Mouse (Mus musculus) forebrain, embryonic 11.5 days (tissue): ENCODE measurements around the gene Setd3. TPM values are rescaled to one million over a fixed set of nuclear protein-coding genes. Genes with fewer than 3 reads are reported as not detected.
A peak's percentile ranks its signal among the peaks of the same experiment; 100 is the strongest.
"Not testable (repeated sequence)": the region's sequence is repeated elsewhere in the genome, so short reads cannot be mapped to it uniquely, and the experiment has no call there.

ENCODE experiments used
- ATAC-seq: fragments of 200-750 bp; cut with Nextera tagmentation; replicated peaks from 2 replicates; pipeline ENCODE4 v1.8.0; 2017; ENCODE audit warnings: moderate TSS enrichment; ENCODE audit not compliant: low FRiP score
- DNase-seq: peaks from one replicate; pipeline ENCODE4 v3.0.0-alpha.2; 2017; ENCODE audit warnings: low spot score
- H3K27ac ChIP-seq: fragments of 300-500 bp; sonication (generic); 2 replicates; pipeline ENCODE4 v1.5.1; 2014; ENCODE audit warnings: low read depth, low read length
- H3K27me3 ChIP-seq: fragments of 300-500 bp; sonication (generic); 2 replicates; pipeline ENCODE4 v1.6.1; 2014; ENCODE audit warnings: mild to moderate bottlenecking, low read length, mixed read lengths; ENCODE audit not compliant: control insufficient read depth, insufficient read depth
- H3K36me3 ChIP-seq: fragments of 300-500 bp; sonication (generic); 2 replicates; pipeline ENCODE4 v1.6.1; 2014; ENCODE audit warnings: mild to moderate bottlenecking, low read length, moderate library complexity, mixed read lengths; ENCODE audit not compliant: control insufficient read depth, insufficient read depth
- H3K4me1 ChIP-seq: fragments of 300-500 bp; sonication (generic); replicated peaks from 2 replicates; pipeline ENCODE4 v1.6.1; 2014; ENCODE audit warnings: low read length, mixed read lengths; ENCODE audit not compliant: control insufficient read depth, insufficient read depth
- H3K4me2 ChIP-seq: fragments of 300-500 bp; sonication (generic); 2 replicates; pipeline ENCODE4 v1.6.1; 2014; ENCODE audit warnings: low read depth, mild to moderate bottlenecking, low read length, moderate library complexity, mixed read lengths; ENCODE audit not compliant: severe bottlenecking
- H3K4me3 ChIP-seq: fragments of 300-500 bp; sonication (generic); 2 replicates; pipeline ENCODE4 v1.5.1; 2014; ENCODE audit warnings: low read depth, low read length
- H3K9ac ChIP-seq: fragments of 300-500 bp; sonication (generic); 2 replicates; pipeline ENCODE4 v1.6.1; 2014; ENCODE audit warnings: low read length
- H3K9me3 ChIP-seq: fragments of 300-500 bp; sonication (generic); 2 replicates; pipeline ENCODE4 v1.6.1; 2016; ENCODE audit warnings: low read length, mixed read lengths; ENCODE audit not compliant: control insufficient read depth
- WGBS: fragments of 180-500 bp; shearing (Covaris S2); extraction: QIAGEN DNeasy Blood & Tissue Kit; methylation state at CpG from one replicate; pipeline ENCODE4 v1.1.7; 2014; 5-methylcytosine and 5-hydroxymethylcytosine counted together
- polyA plus RNA-seq: library from polyadenylated mRNA; unstranded; fragments of >200 nt; fragmentation: Nextera tagmentation; extraction: Ambion mirVana; gene quantifications from 2 replicates; pipeline ENCODE4 v1.2.1, GENCODE M21; 2014

Gene Setd3
- polyA plus RNA-seq, 1 experiment from 2014 or later, result 85.9 TPM

- Histone ChIP-seq H3K4me3 (no peak overlapping the region), H3K27me3 (no peaks in the 10 kb centered on the region), H3K4me2 (no peak overlapping the region), H3K9ac (no peak overlapping the region), H3K36me3 (no peaks in the 10 kb centered on the region), H3K4me1 (no peaks in the 10 kb centered on the region), H3K9me3 (no peaks in the 10 kb centered on the region), H3K27ac (no peak overlapping the region)
- WGBS, result 66% methylated on average over 19 of the region's 19 CpGs
- DNase-seq, result no peak
- ATAC-seq, result no peak
Measured at GRCm38 (mm10) chr12:108118902-108119531, 60.1 kb downstream of the Setd3 start.

GRCm38 (mm10) chr12:108118503-108118901, 60.6 kb downstream of the Setd3 start:
- 81% methylated on average over 10 of the region's 10 CpGs for WGBS
- H3K4me3 ChIP-seq, result no peak overlapping the region
- no peaks in the 10 kb centered on the region for H3K36me3 ChIP-seq
- H3K9ac ChIP-seq, result no peak overlapping the region
- H3K9me3 ChIP-seq, result no peaks in the 10 kb centered on the region
- ATAC-seq, result no peak
- no peaks in the 10 kb centered on the region for H3K27me3 ChIP-seq
- H3K27ac ChIP-seq, result no peak overlapping the region
- no peak overlapping the region for H3K4me2 ChIP-seq
- no peak for DNase-seq
- no peaks in the 10 kb centered on the region for H3K4me1 ChIP-seq

GRCm38 (mm10) chr12:108111191-108111590, 67.9 kb downstream of the Setd3 start:
- H3K27me3 ChIP-seq, result no peaks in the 10 kb centered on the region
- ATAC-seq, result no peak
- H3K4me3 ChIP-seq, result no peak overlapping the region

GRCm38 (mm10) chr12:108110674-108111073, 68.4 kb downstream of the Setd3 start:
- no peak overlapping the region for H3K27ac ChIP-seq
- no peak overlapping the region for H3K4me2 ChIP-seq
- DNase-seq (no peak), ATAC-seq (no peak)
- H3K4me3 ChIP-seq, result no peak overlapping the region
- no peak overlapping the region for H3K9ac ChIP-seq
- no peaks in the 10 kb centered on the region for H3K27me3 ChIP-seq
- H3K4me1 ChIP-seq, result no peaks in the 10 kb centered on the region
- 70% methylated on average over 3 of the region's 3 CpGs for WGBS
- no peaks in the 10 kb centered on the region for H3K9me3 ChIP-seq
- H3K36me3 ChIP-seq, result no peaks in the 10 kb centered on the region; the same call in 1 of the 2 replicates

More at GRCm38 (mm10) chr12:108111191-108111590, 67.9 kb downstream of the Setd3 start:
- WGBS, result 93% methylated on average over 12 of the region's 12 CpGs
- no peaks in the 10 kb centered on the region for H3K4me1 ChIP-seq
- no peak overlapping the region for H3K9ac ChIP-seq
- no peaks in the 10 kb centered on the region; the same call in 1 of the 2 replicates for H3K36me3 ChIP-seq
- no peak overlapping the region for H3K4me2 ChIP-seq
- H3K27ac ChIP-seq, result no peak overlapping the region
- no peaks in the 10 kb centered on the region for H3K9me3 ChIP-seq
- DNase-seq, result no peak

- DNase-seq (no peak), ATAC-seq (no peak)
- no peak overlapping the region for H3K4me2 ChIP-seq
- no peak overlapping the region for H3K4me3 ChIP-seq
- H3K9ac ChIP-seq, result no peak overlapping the region
- H3K9me3 ChIP-seq, result no peaks in the 10 kb centered on the region
- H3K27ac ChIP-seq, result no peak overlapping the region
- WGBS, result 87% methylated on average over 4 of the region's 4 CpGs
- H3K36me3 ChIP-seq, result no peaks in the 10 kb centered on the region; the same call in 1 of the 2 replicates
- no peaks in the 10 kb centered on the region for H3K4me1 ChIP-seq
- H3K27me3 ChIP-seq, result no peaks in the 10 kb centered on the region
Measured at GRCm38 (mm10) chr12:108109732-108110131, 69.4 kb downstream of the Setd3 start.

GRCm38 (mm10) chr12:108108591-108108990, 70.5 kb downstream of the Setd3 start:
- ATAC-seq, H3K4me3 ChIP-seq, H3K36me3 ChIP-seq: not testable (repeated sequence)

GRCm38 (mm10) chr12:108103292-108103691, 75.8 kb downstream of the Setd3 start:
- no peaks in the 10 kb centered on the region; the same call in 1 of the 2 replicates for H3K36me3 ChIP-seq
- no peak overlapping the region for H3K4me3 ChIP-seq
- H3K4me2 ChIP-seq, result no peak overlapping the region
- no peaks in the 10 kb centered on the region for H3K4me1 ChIP-seq
- DNase-seq (peak; percentile 34), ATAC-seq (no peak)
- H3K27ac ChIP-seq, result no peak overlapping the region
- no peak overlapping the region for H3K9ac ChIP-seq
- 79% methylated on average over 6 of the region's 6 CpGs for WGBS
- no peaks in the 10 kb centered on the region for H3K9me3 ChIP-seq
- H3K27me3 ChIP-seq, result no peaks in the 10 kb centered on the region

More at GRCm38 (mm10) chr12:108108591-108108990, 70.5 kb downstream of the Setd3 start:
- H3K27ac ChIP-seq, H3K4me1 ChIP-seq, DNase-seq, H3K9me3 ChIP-seq, H3K4me2 ChIP-seq, H3K27me3 ChIP-seq, H3K9ac ChIP-seq: not testable (repeated sequence)
- 83% methylated on average over 7 of the region's 7 CpGs for WGBS

- DNase-seq (peak; percentile 11), ATAC-seq (no peak)
- H3K27ac ChIP-seq, result no peak overlapping the region
- no peaks in the 10 kb centered on the region for H3K4me1 ChIP-seq
- no peaks in the 10 kb centered on the region for H3K27me3 ChIP-seq
- H3K36me3 ChIP-seq, result no peaks in the 10 kb centered on the region; the same call in 1 of the 2 replicates
- H3K4me2 ChIP-seq, result no peak overlapping the region
- H3K4me3 ChIP-seq, result no peak overlapping the region
- H3K9ac ChIP-seq, result no peak overlapping the region
- no peaks in the 10 kb centered on the region for H3K9me3 ChIP-seq
- 92% methylated on average over 2 of the region's 2 CpGs for WGBS
Measured at GRCm38 (mm10) chr12:108102119-108102518, 77.0 kb downstream of the Setd3 start.

GRCm38 (mm10) chr12:108100181-108100580, 78.9 kb downstream of the Setd3 start:
- no peaks in the 10 kb centered on the region for H3K4me1 ChIP-seq
- H3K36me3 ChIP-seq, result no peaks in the 10 kb centered on the region
- no peak overlapping the region for H3K27ac ChIP-seq
- H3K27me3 ChIP-seq, result no peaks in the 10 kb centered on the region
- no peak overlapping the region for H3K4me3 ChIP-seq
- no peak overlapping the region for H3K9ac ChIP-seq
- DNase-seq (no peak), ATAC-seq (no peak)
- 83% methylated on average over 8 of the region's 8 CpGs for WGBS
- no peaks in the 10 kb centered on the region for H3K9me3 ChIP-seq
- no peak overlapping the region for H3K4me2 ChIP-seq
